Mouse (Mus musculus) left cerebral cortex, adult 11 months (tissue): ENCODE measurements around the gene Plscr3.
"Not testable (repeated sequence)": the region's sequence is repeated elsewhere in the genome, so short reads cannot be mapped to it uniquely, and the experiment has no call there.

Experiments
- DNase-seq: peaks from one replicate; pipeline ENCODE4 v3.0.0; 2022; ENCODE audit warnings: low spot score

The Plscr3 gene

DNA sequence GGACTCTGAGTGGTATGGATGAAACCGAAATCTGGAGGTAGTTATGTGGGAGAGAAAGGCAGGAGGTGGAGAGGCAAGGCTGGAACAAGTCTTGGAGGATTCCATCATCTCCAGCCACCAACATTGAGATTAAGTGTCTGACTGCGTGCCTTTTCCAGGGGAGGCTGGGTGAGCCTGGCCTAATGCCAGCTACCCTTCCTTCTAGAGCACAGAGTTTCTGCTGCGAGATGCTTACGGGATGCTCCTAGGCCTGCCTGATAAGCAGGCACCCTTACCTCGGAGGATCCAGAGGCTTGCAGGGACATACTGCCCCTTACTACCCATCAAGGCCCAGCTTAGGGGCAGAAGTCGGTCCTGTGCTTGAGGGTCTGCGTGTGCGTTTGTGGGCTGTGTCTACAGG, 12.6 kb upstream of the Plscr3 start:
- no peak for DNase-seq

DNA sequence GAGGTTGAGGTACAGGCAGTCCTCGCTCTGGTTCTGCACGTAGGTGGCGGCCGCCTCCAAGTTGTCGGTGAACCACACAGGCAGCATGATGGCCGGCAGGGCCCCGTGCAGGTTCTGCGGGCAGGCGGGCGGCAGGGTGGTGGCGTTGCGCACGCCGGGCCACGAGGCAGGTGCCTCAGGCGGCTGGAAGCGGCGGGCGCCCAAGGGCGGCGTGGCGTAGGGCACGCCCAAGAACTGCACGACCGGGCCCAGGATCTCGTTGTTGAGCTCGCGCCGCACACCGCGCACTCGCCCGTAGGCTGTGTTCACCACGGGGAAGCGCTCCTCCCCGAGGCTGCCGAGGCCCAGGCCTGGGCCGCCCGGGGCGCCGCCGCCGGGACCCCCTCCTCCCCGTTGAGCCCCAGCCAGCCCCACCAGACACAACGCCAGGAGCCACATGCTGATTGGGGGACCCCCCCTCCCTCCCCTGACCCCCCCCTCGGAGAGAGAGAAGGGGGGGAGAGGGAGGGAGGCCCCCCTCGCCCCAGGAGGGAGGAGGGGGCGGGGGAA, 12.1 kb upstream of the Plscr3 start:
- DNase-seq = no peak

DNA sequence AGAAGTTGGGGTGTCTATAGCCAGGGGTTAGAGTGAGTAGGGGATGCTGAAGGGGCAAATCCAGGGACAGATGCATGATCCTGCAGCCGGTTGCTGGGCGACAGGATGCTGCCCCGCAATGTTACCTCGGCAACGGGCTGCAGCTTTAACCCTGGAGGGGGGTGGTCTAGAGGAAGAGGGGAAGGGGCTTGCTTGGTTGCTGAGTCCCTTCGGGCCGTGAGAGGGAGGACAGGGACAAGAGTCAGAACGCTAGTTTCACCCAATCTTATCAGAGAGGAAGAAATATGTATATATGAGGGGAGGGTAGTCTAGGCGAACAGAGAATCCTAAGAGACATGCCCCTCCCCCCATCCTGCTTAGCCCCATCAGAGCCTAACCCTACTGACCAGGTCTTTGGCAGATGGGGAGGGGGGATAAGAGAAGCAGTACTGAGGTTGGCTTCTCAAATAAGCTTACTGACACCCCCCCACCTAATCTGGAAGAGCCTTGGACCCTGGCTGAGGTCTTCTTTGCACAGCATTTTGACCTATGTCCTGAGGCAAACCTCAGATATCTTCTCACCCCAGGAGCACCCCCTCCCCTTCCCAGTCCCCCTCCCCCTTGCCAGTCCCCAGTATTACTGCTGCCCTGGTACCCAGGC, 10.7 kb upstream of the Plscr3 start:
- DNase-seq = no peak

DNA sequence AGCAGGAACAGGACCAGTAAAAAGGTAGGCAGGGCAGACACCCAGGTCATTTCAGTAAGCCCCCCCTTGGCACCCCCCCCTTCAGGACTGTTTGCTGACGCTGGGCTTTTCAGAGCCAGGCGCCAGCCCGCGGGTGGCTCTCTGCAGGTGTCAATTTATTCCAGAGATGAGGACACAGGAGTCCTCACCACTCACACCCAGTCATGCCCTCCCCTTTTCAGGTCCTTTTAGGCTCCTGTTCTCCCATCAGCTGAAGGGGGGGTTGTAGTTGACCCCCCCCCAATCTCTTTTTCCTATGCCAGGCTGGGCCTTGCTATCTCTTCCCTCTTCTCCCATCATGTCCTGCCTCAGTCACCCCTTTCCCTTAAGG, 10.2 kb upstream of the Plscr3 start:
- no peak for DNase-seq

DNA sequence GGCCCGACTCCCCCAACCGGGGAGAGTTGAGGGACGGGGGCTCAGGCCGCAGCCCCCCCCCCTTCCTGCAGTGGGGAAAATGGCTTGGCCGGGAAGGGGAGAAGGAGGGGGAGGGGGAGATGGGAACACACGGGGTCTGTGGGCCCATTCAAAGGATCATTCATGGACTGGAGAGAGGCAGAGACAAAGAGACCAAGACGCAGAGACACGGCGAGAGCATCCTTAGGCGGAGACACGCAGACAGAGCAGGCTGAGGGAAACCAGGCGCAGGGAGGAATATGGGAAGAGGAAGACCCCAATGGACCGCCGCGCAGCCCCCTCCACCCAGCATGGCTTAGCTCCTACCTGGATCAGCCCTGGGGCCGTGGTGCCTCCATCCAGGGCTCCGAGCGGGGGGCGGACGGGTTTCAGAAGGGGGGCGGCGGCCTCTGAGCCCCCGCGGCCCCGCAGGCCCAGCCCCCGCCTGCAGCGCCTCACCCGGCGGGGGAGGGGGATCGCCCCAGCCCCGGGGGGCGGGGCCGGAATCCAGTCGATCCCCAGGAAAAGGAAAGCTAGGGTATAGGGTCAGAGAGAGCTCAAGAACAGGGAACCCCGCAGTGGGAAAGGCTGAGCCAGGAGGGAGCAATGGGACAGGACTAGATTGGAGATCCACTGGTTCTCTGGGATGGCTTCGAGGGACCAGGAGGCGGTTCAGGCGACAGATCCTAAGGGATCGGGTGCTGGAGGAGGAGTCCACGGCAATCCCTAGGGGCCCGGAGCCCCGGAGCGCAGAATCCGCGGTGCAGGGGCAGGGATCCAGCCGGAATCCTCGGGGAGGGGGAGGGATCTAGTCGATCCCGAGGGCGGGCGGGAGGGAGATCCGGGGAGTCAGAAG, 9.2 kb upstream of the Plscr3 start:
- DNase-seq = no peak

DNA sequence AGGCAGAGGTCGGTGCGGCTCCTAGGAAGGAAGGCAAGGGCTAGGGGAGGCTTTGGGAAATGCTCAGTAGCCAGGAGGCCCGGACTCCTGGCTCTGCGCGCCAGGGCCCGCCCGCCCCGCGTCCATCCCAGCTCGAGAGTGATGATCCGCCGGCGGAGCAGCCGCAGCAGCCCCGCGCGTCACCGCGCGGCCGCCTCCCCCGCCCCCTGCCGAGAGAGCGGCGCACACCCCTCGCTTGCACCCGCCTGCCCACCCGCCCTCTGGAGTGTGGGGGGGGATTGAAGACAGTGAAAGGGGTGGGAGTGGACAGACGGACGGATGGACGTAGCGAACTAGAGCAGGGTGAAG, 8.6 kb upstream of the Plscr3 start, which contains the start of gene Nlgn2:
Gene Nlgn2 (minus strand): TSS at position 181 of the 348 bp plus-strand sequence.
- peak; percentile 39 for DNase-seq

DNA sequence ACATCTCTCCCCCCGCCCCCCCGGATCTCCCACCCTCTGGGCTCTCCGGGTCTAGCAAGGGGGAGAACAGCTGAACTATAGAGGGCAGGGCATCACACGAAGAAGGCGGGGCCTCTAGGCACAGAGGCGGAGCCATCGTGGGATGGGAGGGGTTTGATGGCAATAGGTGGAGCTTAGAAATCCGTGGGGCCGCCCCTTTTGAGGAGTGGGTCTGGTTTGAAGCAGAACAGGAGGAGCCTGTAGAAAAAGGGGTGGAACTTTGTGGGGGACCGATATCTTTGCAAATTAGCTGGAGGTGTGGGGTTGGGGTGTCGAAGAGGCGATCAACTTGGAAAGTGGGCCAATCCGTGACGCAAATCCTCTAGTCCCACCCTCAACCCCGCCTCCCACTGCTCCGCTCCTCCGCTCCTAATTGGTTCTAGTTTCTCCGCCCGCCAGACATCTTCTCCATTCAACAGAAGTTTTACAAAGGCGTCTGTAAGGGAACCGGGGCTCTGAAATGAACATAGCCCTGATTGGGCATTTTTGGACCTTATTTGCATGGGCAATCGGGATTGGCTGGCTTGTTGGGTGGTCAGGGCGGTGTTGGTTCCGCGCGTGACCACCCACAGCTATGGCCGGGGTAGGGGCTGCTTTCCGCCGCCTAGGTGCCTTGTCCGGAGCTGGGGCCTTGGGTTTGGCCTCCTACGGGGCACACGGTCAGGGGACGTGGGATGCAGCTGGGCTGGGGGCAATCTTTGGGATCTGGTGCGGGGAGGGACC, 8.0 kb upstream of the Plscr3 start, which contains the start of gene Tmem256:
Gene Tmem256 (plus strand): TSS at position 563 of the 762 bp plus-strand sequence.
- DNase-seq = peak; percentile 98

DNA sequence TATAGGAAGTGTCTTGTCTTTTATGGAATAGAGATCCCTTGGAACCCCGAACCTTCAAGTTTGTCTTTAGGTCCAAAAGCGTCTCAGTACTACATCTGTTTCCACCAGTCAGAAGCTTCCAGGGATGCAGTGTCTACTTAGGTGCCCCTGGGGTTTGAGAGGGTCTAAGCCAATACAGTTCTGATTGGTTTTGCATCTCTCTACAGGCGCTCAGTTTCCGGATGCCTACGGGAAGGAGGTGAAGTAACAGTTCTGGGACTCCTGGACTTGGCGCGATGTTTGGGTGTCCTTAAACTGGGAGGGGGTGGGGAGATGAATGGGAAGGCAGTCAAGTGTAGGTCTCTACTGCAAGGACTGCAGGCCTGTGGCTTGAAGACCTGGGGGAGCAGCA, 7.5 kb upstream of the Plscr3 start:
- no peak for DNase-seq

DNA sequence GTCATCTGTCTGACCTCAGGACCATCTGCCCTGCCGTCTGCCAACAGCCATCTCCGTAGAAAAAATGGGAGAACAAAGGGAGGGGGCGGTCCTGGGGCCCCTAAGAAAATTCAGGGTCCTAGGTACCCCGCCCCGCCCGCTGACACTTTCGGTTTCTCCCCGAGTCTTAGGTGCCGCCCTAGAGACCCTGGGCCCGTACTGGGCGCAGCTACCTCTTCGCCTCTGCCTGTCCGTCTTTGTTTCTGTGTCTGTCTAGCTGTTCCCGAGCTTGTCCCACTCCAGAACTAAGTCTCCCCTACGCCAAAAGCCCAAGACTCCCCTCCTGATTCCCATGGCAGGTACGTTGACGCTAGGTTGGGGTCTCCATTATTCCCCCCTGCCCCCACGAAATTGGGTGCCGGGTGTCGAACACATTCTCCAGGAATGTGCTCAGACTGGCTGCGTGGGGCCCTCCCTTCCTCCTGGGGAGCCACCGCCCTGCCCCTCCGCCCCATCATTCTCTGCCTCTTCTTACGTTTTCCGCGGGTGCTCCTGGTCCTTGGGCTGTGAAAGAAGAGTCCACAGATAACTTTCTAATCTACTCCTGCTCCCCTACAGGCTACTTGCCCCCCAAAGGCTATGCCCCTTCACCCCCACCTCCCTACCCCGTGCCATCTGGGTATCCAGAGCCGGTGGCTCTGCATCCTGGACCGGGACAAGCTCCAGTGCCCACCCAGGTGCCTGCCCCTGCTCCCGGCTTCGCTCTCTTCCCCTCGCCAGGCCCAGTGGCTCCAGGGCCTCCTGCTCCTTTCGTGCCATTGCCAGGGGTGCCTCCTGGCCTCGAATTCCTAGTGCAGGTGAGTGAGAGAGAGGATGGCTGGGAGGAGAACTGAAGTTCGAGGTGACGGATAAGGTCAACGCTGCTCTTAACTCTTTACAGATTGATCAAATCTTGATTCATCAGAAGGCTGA, 837 bp downstream of the Plscr3 start:
- DNase-seq = no peak

DNA sequence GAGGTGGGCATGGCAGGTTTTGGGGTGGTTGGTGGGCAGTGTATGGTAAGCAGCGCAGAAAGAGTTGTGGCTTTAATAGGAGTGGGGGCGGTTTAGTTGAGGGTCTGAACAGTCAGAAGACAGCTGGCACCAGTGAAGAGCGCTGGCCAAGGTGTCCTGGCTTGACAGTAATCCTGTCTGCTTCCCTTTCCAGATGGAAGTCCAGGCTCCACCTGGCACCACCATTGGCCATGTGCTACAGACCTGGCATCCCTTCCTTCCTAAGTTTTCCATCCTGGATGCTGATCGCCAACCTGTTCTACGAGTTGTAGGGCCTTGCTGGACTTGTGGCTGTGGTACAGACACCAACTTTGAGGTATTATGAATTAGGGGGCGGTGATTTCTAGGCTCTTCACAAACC, 1.8 kb downstream of the Plscr3 start:
- DNase-seq = no peak

DNA sequence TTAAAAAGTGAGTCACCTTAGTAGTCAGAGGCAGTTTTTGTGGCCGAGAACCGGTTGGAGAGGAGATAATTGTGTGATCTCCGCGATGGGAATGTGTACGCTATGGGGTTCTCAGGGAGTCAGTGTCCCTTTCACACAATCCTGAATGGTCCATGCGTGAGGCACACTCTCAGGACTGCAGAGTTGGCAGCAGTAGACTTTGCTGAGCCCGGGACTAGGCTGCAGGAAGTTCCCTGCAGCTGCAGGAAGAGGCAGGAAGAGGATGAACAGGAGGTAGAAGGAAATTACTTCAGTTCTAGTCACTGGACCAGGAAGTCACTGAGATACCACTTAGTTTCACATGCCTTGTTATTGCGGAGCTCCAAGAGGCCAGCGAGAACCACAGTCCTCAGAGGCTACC, 3.0 kb downstream of the Plscr3 start:
- no peak for DNase-seq

DNA sequence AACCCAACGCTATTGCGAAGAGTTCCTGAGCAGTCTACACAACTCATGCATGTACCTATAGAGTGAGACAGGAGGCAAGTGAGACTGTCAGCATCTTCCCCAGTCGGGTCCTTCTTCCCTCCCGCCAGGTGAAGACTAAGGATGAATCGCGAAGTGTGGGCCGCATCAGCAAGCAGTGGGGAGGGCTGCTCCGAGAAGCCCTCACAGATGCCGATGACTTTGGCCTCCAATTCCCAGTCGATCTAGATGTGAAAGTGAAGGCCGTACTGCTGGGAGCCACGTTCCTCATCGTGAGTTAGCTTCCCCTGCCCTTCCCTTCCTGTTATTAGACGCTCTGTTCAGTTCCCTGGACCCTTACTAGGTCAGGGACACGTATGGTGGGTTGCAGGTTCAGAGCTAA, 3.7 kb downstream of the Plscr3 start:
- DNase-seq = no peak

DNA sequence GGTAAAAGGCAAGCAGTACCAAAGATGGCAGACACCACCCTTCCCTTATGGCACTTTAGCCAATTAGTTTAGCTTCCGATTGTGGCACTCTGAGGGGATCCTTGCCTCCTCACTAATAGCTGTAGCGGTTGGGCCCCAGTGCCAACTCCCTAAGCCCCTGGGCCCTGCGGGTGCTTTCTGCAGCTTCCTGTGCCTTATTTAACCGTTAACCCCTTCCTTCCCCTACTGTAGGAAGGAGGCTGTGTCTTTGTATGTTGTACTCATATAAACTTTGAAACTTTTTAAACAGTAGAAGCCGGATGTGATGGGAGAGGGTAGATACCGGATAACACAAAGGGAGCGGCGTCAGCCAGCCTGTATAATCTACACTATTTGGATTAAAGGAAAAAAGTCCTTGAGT, 4.6 kb downstream of the Plscr3 start:
- no peak for DNase-seq

DNA sequence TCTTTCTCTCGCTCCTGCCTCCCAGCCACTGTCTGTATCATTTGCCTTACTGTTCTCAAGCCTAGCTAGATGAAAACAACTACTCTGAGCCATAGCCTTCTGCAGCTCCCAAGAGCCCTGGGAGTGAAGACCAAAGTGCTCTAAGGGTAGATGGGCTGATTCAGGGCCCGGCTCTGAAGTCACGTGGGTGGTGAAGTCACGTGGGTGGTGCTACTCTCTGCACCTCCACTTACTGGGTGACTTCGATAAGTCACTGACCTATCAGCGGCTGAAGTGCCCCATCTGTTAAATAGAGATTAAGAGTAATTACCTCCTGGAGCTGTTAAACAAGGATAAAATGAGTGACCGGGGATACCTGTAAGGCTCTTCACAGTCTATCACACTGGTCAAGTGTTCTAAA, 7.8 kb downstream of the Plscr3 start:
- DNase-seq = no peak

DNA sequence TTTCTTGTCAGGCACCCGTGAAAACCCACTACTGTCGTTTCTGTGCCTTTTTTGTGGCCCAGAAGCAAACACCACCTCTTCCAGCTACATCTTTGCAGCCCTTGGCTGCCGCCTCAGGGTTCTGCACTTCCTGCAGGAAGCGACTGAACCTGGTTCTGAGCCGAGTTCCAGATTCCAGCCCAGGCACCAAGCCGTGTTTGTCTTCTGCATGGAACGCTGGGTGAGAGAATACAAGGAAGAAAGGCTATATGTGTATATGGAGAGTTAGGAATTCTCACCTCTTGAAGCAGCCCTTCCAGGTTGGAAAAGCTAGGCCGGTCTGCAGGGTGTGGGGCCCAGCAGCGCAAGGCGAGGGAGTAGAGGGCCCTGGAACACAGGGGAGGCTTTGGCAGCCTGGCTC, 8.5 kb downstream of the Plscr3 start:
- no peak for DNase-seq

DNA sequence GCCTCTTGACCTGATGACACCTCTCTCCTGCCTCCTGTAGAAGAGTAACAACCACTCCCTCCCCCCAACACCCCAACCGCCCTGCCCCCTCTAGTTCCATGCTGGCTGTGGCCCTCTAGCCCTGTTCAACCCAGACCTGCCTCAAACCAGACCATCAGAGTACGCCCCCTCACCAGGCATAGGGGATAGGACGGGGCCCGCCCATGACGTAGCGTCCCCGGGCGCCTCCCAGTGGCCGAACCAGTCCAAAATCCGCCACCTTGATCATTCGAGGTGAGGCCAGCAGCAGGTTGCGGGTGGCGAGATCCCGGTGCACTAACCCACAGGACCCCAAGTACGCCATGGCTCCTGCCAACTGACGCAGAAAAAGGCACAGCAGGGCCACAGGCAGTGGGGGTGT, 9.2 kb downstream of the Plscr3 start:
- DNase-seq = no peak

DNA sequence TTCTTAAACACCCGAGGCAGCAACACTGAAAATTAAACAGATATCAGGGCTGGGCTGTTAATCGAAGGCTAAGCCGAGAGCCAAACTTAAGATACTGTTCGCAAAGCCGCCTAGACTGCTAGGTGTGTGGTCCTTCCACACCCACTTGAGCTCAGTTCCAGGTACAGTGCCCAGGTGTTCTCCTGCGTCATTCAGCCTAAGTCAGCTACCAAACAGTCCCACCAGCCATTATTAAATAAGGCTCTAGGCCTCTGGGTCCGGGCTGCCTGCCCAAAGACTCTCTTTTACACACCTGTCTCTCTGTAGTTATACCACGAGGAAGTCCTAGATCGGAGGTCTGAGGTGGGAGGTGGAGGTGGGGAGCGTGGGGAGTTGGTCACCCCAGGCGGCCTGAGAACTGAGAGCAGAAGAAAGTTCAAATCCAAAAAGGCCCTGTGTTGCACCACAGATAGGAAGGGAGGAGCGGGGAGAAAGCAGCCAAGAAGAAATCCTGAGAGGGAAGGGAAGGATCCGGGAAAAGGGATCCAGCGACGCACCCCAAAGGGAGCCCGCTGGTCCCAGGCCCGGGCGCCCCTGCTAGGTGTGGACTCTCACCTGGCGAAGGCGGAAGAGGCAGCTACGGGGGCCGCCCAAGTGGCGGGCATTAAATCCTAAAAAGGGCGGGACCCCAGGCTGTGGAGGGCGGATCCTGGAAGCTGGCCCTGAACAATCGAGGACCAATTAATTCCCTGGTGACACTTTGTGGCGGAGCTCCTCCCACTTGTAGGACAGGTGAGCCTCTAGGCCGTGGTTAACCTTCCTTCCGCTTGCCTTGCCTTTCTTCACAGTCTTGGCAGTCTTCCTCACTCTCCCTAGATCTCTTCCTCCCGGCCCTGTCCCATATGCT, 12.2 kb downstream of the Plscr3 start, which contains the start of gene Tnk1:
Gene Tnk1 (minus strand): TSS at position 618 of the 886 bp plus-strand sequence.
- no peak for DNase-seq

DNA sequence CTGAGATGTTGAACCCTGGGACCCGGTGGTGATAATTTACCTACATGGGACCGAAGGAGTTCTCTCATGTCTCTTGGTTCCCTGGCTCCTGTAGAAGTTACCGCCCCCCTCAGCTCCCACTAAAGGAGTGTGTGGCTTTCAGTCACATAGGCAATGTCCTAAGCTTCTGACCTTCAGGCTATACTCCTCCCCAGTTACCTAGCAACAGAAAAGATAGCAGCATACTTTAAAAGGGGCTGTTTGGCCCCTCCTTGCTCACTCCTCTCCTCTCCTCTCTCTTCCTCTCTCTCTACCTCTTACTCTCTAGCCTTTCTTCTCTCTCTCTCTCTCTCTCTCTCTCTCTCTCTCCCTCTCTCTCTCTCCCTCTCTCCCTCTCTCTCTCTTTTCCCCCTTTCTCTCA, 17.6 kb downstream of the Plscr3 start:
- not testable (repeated sequence) for DNase-seq

DNA sequence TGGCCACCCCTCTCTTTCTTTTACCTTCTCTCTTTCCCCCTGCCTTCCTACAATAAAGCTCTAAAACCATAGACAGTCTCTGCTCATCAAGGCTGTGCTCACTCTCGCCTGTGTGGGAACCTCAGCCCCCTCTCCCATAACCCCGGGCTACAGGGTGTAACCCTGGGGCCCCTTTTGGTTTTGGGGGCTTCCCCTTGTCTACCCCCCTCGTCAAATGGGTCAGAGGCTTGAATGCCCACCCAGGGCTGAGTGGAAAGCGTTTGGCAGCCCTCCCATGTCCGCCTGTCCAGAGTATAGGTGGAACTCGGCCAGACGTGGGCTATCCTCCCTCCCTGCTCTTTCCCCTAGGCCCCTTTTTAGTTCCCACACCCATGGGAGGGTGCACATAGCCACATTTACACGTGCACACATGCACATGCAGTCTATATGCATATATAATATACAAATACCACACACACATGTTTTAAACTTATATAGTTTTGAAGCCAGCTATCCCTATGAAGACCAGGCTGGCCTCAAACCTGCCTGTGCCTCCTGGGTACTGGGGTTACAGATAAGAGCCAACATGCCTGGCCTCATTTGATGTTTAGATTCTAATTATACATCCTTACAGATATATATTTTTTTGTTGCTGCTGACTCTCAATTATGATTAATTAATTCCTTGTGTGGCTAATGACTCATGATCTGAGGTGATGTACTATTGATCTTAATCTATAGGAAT, 18.1 kb downstream of the Plscr3 start:
- no peak for DNase-seq

DNA sequence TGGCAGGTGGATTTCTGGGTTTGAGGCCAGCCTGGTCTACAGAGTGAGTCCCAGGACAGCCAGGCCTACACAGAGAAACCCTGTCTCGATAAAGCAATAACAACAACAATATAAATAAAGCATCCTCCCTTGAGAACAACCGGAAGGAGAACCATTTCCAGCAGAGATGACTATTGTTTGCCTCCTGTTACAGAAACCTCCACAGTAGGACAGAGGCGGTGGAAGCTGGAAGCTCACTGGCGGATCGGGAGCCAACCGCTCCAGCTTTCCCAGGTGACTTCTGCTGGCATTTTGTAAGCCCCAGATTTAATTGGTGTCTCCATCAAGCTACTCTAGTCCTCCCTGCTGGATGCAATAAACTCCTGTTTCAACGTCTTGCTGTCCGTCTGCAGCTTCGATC, 19.4 kb downstream of the Plscr3 start:
- no peak for DNase-seq
